Mouse (Mus musculus) kidney, adult 2 months (tissue): Measurements from ENCODE around the gene Gm10337. TPM values are rescaled to one million over a fixed set of nuclear protein-coding genes. Genes with fewer than 3 reads are reported as not detected.

ENCODE experiments used
- DNase-seq: peaks from one replicate; pipeline ENCODE4 v3.0.0; 2021
- H3K27ac ChIP-seq: fragments of 200-500 bp; 2 replicates; pipeline ENCODE4 v1.5.1; 2012; ENCODE audit warnings: low read depth, low read length, control low read depth, inconsistent platforms; ENCODE audit not compliant: insufficient read depth
- H3K27me3 ChIP-seq: fragments of 200-500 bp; replicated peaks from 2 replicates; pipeline ENCODE4 v1.6.1; 2012; ENCODE audit warnings: mild to moderate bottlenecking, moderate library complexity, low read length, inconsistent platforms; ENCODE audit not compliant: control insufficient read depth, insufficient read depth
- H3K36me3 ChIP-seq: fragments of 200-500 bp; 2 replicates; pipeline ENCODE4 v1.6.1; 2012; ENCODE audit warnings: mild to moderate bottlenecking, moderate library complexity, low read length, inconsistent platforms; ENCODE audit not compliant: control insufficient read depth, insufficient read depth
- H3K4me1 ChIP-seq: fragments of 200-500 bp; 2 replicates; pipeline ENCODE4 v1.6.1; 2011; ENCODE audit warnings: low read length; ENCODE audit not compliant: control insufficient read depth, insufficient read depth
- H3K4me3 ChIP-seq: fragments of 200-500 bp; 2 replicates; pipeline ENCODE4 v1.5.1; 2011; ENCODE audit warnings: mild to moderate bottlenecking, low read depth, low read length, control low read depth; ENCODE audit not compliant: insufficient read depth
- CTCF ChIP-seq: fragments of 200-500 bp; conservative IDR thresholded peaks from 2 replicates; pipeline ENCODE4 v1.5.1; 2011; ENCODE audit warnings: low read depth, mild to moderate bottlenecking, control low read depth, low read length, moderate library complexity, mixed read lengths; ENCODE audit not compliant: insufficient read depth, insufficient read length
- POLR2A ChIP-seq: fragments of 200-500 bp; IDR thresholded peaks from one replicate; pipeline ENCODE4 v1.6.1; 2011; ENCODE audit warnings: low read depth, low read length, control low read depth
- WGBS: fragments of 180-500 bp; shearing (Covaris S2); methylation state at CpG from one replicate; pipeline ENCODE4 v1.1.7; 2018; 5-methylcytosine and 5-hydroxymethylcytosine counted together
- polyA plus RNA-seq: library from polyadenylated mRNA; depleted of rRNA; stranded (reverse); fragments of >200 nt; gene quantifications from 2 replicates; pipeline ENCODE4 v1.2.3, GENCODE M21; 2012

Gm10337 gene
- polyA plus RNA-seq, 1 experiment: not detected

GRCm38 (mm10) chr15:102516293-102516692 lies 12.8 kb downstream of the Gm10337 start:
- H3K36me3 ChIP-seq: no peaks in the 10 kb centered on the region
- no peak for DNase-seq
- no peak overlapping the region for H3K27ac ChIP-seq
- no peaks in the 10 kb centered on the region for H3K27me3 ChIP-seq
- peaks cover 3% of the 10 kb centered on the region; the same call in 1 of the 2 replicates for H3K4me1 ChIP-seq
- TF ChIP-seq POLR2A (no peak), CTCF (no peak)
- 4% methylated on average over 12 of the region's 12 CpGs for WGBS
- peak overlapping the region; percentile 65 for H3K4me3 ChIP-seq

- Histone ChIP-seq H3K27me3 (no peaks in the 10 kb centered on the region), H3K36me3 (no peaks in the 10 kb centered on the region), H3K4me3 (peak within 1 kb of the TSS; percentile 65), H3K4me1 (peaks cover 3% of the 10 kb centered on the region; the same call in 1 of the 2 replicates), H3K27ac (peak within 1 kb of the TSS; percentile 68)
- TF ChIP-seq POLR2A (no peak), CTCF (no peak)
- WGBS: under 1% methylated on average over 41 of the region's 43 CpGs
- DNase-seq: peak; percentile 71
Measured at GRCm38 (mm10) chr15:102516728-102517404, 13.3 kb downstream of the Gm10337 start, which contains the start of gene Map3k12. Gene Map3k12, minus strand, starts transcription at chr15:102517064.

GRCm38 (mm10) chr15:102517631-102517975 lies 14.1 kb downstream of the Gm10337 start:
- H3K36me3 ChIP-seq: no peaks in the 10 kb centered on the region
- peak overlapping the region; percentile 68 for H3K27ac ChIP-seq
- no peak for DNase-seq
- no peaks in the 10 kb centered on the region for H3K27me3 ChIP-seq
- WGBS: under 1% methylated on average over 10 of the region's 10 CpGs
- TF ChIP-seq POLR2A: peak; percentile 83
- TF ChIP-seq CTCF: no peak
- H3K4me3 ChIP-seq: peak overlapping the region; percentile 52
- H3K4me1 ChIP-seq: peaks cover 3% of the 10 kb centered on the region; the same call in 1 of the 2 replicates

- WGBS: 1% methylated on average over 60 of the region's 60 CpGs
Measured at GRCm38 (mm10) chr15:102517976-102518858, 14.7 kb downstream of the Gm10337 start, which contains the start of gene Tarbp2. Gene Tarbp2, plus strand, starts transcription at chr15:102518192.

GRCm38 (mm10) chr15:102518859-102519201 lies 15.3 kb downstream of the Gm10337 start:
- peak overlapping the region; percentile 99 for H3K27ac ChIP-seq
- no peaks in the 10 kb centered on the region for H3K27me3 ChIP-seq
- no peak for TF ChIP-seq CTCF
- TF ChIP-seq POLR2A: no peak
- WGBS: 8% methylated on average over 9 of the region's 9 CpGs
- peaks cover 3% of the 10 kb centered on the region; the same call in 1 of the 2 replicates for H3K4me1 ChIP-seq
- no peak for DNase-seq
- H3K36me3 ChIP-seq: no peaks in the 10 kb centered on the region
- H3K4me3 ChIP-seq: peak overlapping the region; percentile 77

More at GRCm38 (mm10) chr15:102517976-102518858, 14.7 kb downstream of the Gm10337 start, which contains the start of gene Tarbp2:
- Histone ChIP-seq H3K27ac (peak within 1 kb of the TSS; percentile 99), H3K4me1 (peaks cover 3% of the 10 kb centered on the region; the same call in 1 of the 2 replicates), H3K4me3 (peak within 1 kb of the TSS; percentile 77), H3K27me3 (no peaks in the 10 kb centered on the region), H3K36me3 (no peaks in the 10 kb centered on the region)
- DNase-seq: peak; percentile 100
- TF ChIP-seq POLR2A (peak; percentile 11), CTCF (no peak)

- H3K4me1 ChIP-seq: peaks cover 3% of the 10 kb centered on the region; the same call in 1 of the 2 replicates
- no peak for DNase-seq
- no peaks in the 10 kb centered on the region for H3K36me3 ChIP-seq
- no peak overlapping the region for H3K27ac ChIP-seq
- 43% methylated on average over 17 of the region's 17 CpGs for WGBS
- H3K27me3 ChIP-seq: no peaks in the 10 kb centered on the region
- TF ChIP-seq POLR2A (no peak), CTCF (no peak)
- peak overlapping the region; percentile 77; the same call in 1 of the 2 replicates for H3K4me3 ChIP-seq
Measured at GRCm38 (mm10) chr15:102519211-102520141, 16.0 kb downstream of the Gm10337 start.
